Mouse (Mus musculus) CD8-positive naive resting alpha-beta T cell, adult 2 months (primary cell): ENCODE measurements at regions not wholly inside any gene's neighbourhood (a gene's known extent, or its start where the extent isn't known, plus 50 kb on each side); places are given as distances from the start of the nearest gene placed in this dataset.

ENCODE experiments used
- DNase-seq, 2 experiments: peaks; one replicate each; pipeline ENCODE4 v3.0.0; 2022; ENCODE audit warnings: low read depth in 2 of 2, low spot score in 2 of 2

- DNase-seq = no peak
Observed at GRCm38 (mm10) chr12:109272101-109272500, 180.5 kb upstream of the Dlk1 start.

DNA sequence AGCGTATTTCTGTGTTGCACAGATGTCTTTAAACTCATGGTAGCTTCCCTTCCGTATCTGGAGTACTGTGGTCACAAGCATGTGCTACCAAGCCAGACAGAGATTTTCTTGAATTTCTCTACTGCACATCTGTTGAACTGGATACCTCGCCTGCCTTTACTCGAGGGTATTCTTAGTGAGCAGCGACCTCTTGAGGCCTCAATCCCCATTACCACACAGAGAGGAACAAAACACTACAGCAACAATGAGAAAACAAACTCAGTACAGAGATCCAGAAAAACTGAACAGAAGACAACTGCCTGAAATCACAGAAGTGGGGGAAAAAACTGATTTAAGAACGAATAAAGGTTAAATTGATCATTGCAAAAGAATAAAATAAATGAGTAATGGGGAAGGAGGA lies 137.8 kb upstream of the Dlk1 start:
- DNase-seq = no peak

DNA sequence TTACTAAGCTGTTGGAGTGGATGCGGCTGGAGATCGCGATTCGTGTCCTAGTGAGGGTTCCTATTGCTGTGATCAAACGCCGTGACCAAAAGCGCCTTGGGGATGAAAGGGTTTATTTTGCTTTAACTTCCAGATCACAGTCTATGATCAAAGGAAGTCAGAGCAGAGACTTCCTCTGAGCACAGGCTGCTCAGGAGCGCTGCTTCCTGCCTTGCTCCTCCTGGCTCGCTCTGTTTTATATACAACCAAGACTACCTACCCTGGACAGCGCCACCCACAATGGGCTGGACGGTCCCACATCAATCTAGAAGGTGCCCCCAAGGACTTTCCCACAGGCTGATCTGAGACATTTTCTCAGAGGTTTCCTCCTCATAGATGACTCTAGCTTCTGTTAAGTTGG lies 126.6 kb upstream of the Dlk1 start:
- DNase-seq = no peak

GRCm38 (mm10) chr12:109371327-109371726 lies 81.3 kb upstream of the Dlk1 start:
- DNase-seq = no peak

DNA sequence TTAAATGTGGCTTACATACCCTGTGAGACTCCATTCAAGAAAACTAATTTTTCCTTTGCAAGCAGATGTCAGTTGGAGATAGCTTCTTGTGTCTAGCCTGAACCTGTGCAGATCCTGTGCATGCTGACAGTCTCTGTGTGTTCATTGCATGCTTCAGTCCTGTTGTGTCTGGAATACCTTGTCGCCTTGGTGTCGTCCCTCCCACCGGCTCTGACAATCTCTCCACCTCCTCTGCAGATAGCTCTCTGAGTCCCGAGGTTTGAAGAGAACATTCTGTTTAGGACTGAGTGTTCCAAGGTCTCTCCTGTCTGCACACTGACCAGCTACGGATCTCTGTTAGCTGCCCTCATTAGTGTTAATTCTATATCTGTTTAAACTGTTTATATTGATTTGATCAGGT lies 66.8 kb upstream of the Dlk1 start:
- DNase-seq = no peak

DNA sequence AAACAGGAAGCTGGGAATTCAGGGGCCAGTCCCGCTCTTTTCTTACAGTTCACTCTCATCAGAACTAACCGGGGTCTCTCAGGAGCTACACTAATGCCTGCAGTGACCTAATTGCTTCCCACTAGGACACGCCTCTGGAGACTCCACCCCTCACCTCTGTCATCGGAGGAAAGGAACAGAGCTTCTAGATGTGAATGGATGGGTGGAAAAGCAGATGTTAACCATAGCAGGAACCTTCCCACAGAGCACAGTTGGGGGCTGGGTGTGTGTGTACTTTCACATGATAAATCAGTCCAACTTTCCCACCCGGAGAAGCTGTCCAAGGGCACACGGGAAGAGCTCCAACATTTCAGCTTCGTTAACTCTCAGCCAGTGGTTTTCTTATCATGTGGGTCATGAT lies 63.8 kb upstream of the Dlk1 start:
- DNase-seq = no peak

GRCm38 (mm10) chr12:109390388-109390920 lies 62.2 kb upstream of the Dlk1 start:
- no peak for DNase-seq

- DNase-seq = no peak
Observed at GRCm38 (mm10) chr12:109390978-109391377, 61.6 kb upstream of the Dlk1 start.

- DNase-seq = no peak
Observed at GRCm38 (mm10) chr12:109393326-109393725, 59.3 kb upstream of the Dlk1 start.

GRCm38 (mm10) chr12:109393795-109394194 lies 58.8 kb upstream of the Dlk1 start:
- peak in 1 of 2 experiments; percentile 32 for DNase-seq

DNA sequence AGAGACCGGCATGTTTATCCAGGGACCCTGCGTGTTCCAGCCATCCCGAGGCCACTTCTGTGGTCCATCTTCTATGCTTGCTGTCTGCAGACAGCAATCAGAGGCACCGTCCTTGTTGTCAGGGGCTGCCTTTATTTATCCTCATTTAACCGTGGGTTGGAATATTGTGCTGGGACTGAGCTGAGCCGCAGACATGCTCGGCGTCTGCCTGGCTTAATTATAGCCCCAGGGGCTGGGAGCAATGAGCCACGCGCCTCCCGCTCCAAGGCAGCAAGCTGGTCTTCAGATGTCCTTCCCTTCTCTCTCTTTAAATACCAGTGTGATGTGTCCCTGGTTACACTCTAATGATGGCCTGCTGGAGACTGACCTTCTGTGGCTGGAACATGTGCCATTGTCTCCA lies 58.2 kb upstream of the Dlk1 start:
- DNase-seq = no peak

DNA sequence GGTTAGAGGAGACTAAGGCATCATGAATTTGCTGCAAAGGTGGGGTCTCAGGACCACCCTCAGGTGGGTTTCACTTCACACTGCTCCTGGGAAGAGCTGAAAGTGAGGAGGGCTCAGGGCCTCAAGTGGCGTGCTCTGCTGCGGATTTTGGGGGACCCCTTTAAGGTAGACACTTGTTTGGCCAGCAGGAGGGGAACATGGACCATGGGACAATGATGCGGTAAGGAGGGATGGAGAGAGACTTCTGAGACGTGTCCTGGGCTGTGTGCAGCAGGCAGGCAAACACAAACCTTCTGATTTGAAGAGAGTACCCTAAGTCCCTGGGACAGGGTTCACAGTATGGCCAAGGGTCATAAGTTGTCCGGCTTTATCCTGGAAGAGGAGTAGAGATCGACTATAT lies 56.0 kb upstream of the Dlk1 start:
- DNase-seq = no peak

DNA sequence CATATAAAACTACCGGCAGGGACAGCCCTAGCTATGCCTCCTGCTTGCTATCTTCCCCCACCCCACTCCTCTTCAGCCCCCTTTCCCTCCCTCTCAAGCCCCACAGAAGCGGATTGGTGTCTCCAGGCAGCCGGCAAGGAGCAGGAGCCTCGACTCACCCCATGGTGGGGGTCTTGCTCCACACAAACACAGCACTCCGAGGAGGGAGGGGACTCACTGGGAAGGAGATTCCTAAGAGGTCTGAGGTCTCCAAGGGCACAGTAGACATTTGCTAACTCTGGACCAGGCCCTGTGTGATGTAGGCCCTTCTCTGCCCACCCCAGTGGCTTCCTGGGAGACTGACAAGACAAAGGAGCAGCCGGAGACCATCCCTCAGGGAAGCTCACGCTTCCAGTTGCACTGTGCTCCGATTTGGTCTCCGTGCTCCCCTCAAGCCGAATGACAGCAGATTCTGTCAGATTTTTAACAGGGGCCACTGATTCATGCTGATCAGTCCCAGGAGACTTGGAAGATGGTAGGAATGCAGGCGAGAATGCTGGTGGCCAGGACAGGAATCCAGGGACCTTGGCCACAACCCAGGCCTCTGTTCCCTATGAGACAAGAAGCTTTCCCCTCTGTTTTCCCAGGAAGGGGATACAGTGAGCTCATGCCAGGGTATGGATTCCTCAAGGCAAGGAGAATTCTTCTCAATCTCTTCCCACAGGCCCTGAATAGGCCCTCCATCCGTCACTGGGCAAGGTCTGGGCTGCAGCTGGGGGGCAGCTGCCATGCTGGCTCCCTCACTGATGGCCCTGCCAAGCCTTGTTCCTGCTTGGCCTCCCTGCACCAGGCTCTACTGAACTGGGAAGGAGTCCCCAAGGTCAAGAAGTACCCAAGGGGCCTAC lies 55.2 kb upstream of the Dlk1 start:
- DNase-seq = no peak

DNA sequence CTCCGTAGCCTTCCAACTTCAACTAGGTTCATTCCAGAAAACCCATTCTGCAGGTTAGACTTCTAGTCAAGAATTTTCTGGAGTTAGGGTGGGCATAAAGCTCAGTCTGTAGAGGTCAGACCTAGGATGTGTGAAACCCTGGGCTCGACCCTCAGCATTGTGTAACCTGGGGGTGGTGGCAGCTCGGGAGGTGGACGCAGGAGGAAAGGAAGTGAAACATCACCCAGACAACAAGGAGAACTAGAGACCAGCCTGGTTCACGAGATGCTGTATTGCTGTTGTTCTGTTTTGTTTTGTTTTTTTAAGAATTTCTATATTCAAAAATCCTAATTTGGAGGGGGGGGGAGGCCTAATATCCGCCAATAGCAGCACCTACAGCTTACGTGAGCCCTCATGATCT lies 54.1 kb upstream of the Dlk1 start:
- no peak for DNase-seq

GRCm38 (mm10) chr12:109398951-109399350 lies 53.7 kb upstream of the Dlk1 start:
- DNase-seq = no peak

DNA sequence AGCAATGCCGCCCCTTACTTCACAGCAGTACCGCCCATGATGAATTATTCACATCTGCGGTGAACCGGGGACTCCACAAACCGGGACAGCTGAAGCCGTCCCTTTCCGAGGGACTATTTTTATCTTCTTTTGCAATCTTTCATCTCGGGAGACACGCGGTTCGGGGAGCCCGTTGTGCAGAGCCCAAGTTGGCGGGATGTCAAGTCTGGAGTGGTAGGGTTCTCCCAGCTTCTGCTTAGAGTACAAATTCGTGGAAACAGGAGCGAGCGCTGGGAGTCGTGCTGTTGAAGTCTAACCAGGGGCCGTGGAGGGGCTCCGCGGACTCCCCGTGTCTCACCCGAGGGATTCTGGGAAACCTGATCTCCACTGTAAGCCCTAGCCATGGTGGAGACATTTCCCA lies 53.0 kb upstream of the Dlk1 start:
- DNase-seq = no peak

DNA sequence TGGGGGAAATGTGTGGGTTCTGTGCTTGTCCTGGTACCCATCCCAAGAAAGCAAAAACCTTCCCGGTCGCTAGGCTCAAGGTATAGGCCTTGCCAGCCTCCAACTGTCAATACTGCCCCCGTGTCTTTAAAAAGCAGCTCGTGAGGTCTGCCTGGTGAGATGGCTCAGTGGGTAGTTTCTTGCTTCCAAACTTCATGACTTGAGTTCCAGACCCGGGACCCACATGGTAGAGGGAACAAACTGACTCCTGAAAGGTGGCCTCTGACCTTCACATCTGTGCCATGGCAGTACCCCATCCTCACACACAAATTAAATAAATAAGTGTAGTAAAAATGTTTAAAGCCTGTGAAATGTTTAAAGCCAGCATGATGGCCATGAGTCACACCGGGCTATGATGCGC lies 52.6 kb upstream of the Dlk1 start:
- DNase-seq = no peak

DNA sequence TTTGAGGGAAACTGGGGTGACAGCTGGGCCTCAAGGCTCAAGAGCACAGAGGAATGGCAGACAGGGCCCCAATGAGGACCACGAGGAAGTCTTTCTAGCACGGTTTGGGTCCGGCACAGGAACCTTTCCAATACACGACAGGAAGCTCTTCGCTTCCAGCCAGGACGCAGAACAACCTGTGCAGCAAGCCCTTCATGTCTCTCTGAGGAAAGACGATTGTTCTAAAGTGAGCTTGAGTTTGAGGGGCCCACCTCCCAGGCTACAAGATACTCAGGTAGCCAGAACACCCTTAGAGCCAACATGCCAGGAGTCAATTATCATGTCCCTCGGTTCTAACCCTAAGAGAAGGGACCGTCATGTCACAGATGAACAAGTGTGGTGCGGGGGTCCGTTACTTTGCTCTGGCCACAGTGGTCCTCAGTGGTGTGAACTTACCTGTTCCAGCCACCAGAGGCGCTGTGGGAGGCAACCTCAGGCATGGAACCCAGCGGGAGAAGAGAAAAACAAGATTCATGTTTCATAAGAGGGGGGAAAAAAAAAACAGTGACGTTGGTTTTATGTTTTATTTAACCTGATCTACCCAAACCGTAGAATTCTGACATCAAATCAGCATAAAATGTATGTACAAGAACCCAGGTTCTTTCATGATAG lies 51.6 kb upstream of the Dlk1 start:
- DNase-seq = no peak

- no peak for DNase-seq
Observed at GRCm38 (mm10) chr12:109401696-109402095, 50.9 kb upstream of the Dlk1 start.

GRCm38 (mm10) chr12:109402226-109402625 lies 50.4 kb upstream of the Dlk1 start:
- no peak for DNase-seq
